Mouse (Mus musculus) intestine, embryonic 16.5 days (tissue): ENCODE measurements at regions not wholly inside any gene's neighbourhood (a gene's known extent, or its start where the extent isn't known, plus 50 kb on each side); places are given as distances from the start of the nearest gene placed in this dataset.

Experiments
- ATAC-seq: fragments of 200-750 bp; cut with Nextera tagmentation; 2 replicates; pipeline ENCODE4 v1.8.0; 2017; ENCODE audit warnings: moderate TSS enrichment, moderate library complexity
- H3K27ac ChIP-seq: fragments of 300-500 bp; sonication (generic); 2 replicates; pipeline ENCODE4 v1.5.1; 2014; ENCODE audit warnings: mild to moderate bottlenecking, low read length
- H3K27me3 ChIP-seq: fragments of 300-500 bp; sonication (generic); replicated peaks from 2 replicates; pipeline ENCODE4 v1.6.1; 2014; ENCODE audit warnings: low read length, control low read depth, mixed read lengths; ENCODE audit not compliant: control insufficient read depth, insufficient read depth
- H3K36me3 ChIP-seq: fragments of 300-500 bp; sonication (generic); 2 replicates; pipeline ENCODE4 v1.6.1; 2014; ENCODE audit warnings: low read length, control low read depth; ENCODE audit not compliant: control insufficient read depth, insufficient read depth
- H3K4me1 ChIP-seq: fragments of 300-500 bp; sonication (generic); 2 replicates; pipeline ENCODE4 v1.6.1; 2014; ENCODE audit warnings: low read length, control low read depth, mixed read lengths; ENCODE audit not compliant: control insufficient read depth, insufficient read depth
- H3K4me2 ChIP-seq: fragments of 300-500 bp; sonication (generic); 2 replicates; pipeline ENCODE4 v1.6.1; 2014; ENCODE audit warnings: low read depth, low read length, control low read depth
- H3K4me3 ChIP-seq: fragments of 300-500 bp; sonication (generic); 2 replicates; pipeline ENCODE4 v1.5.1; 2014; ENCODE audit warnings: mild to moderate bottlenecking, low read length
- H3K9ac ChIP-seq: fragments of 300-500 bp; sonication (generic); 2 replicates; pipeline ENCODE4 v1.6.1; 2014; ENCODE audit warnings: low read depth, low read length
- H3K9me3 ChIP-seq: fragments of 300-500 bp; sonication (generic); 2 replicates; pipeline ENCODE4 v1.6.1; 2016; ENCODE audit warnings: low read length, control low read depth; ENCODE audit not compliant: control insufficient read depth
- WGBS: fragments of 180-500 bp; shearing (Covaris S2); extraction: QIAGEN DNeasy Blood & Tissue Kit; methylation state at CpG from one replicate; pipeline ENCODE4 v1.1.7; 2014; 5-methylcytosine and 5-hydroxymethylcytosine counted together

DNA sequence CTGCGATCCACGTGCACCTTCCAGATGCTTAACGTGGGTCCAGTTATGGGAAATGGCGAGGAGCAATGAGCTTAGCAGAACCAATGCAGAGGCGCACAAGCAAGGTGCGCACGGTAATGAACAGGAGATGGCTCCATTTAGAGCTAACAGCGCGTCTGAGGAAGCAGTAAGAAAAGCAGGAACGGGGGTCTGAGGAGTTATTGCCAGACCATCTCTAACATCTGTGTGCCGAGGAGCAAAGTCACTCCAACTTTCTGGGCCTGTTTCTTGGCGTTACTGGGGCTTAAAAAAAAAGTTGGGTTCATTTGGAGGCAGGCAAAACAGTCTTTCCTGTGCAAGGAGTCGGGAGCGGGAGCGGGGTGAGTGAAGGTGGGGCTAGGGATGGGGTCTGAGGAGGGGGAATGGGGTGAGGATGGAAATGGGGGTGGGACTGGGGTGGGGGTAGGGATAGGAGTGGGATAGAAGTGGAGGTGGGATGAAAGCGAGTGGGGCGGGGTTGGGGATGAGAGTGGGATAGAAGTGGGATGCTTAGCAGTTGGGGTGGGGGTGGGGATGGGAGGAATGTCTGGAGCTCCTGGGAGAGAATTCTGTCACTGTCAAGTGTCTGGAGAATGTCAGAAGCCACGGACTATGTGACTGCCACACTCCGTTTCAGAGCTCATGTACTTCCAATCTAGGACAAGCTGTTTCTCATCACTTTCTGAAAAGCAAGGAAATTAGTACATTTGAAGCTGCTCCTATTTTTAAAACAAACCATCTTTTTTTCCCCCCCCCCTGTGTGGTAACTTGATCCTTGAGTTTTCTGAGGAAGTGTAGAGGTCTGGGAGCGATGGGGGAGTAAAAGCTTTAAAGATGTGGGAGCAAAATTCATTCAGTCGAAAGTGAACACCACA lies 225.6 kb upstream of the Ccdc122 start:
- Histone ChIP-seq H3K36me3 (no peaks in the 10 kb centered on the region), H3K4me2 (peak overlapping the region; percentile 13; the same call in 1 of the 2 replicates), H3K9me3 (0 out of 2 replicates have a peak, but pooled peaks cover 3% of the 10 kb centered on the region), H3K27ac (peak overlapping the region; percentile 62), H3K27me3 (no peaks in the 10 kb centered on the region), H3K9ac (no peak overlapping the region), H3K4me1 (peaks cover 4% of the 10 kb centered on the region; the same call in 1 of the 2 replicates), H3K4me3 (no peak overlapping the region)
- peak; percentile 72 for ATAC-seq
- WGBS = 35% methylated on average over 21 of the region's 21 CpGs

DNA sequence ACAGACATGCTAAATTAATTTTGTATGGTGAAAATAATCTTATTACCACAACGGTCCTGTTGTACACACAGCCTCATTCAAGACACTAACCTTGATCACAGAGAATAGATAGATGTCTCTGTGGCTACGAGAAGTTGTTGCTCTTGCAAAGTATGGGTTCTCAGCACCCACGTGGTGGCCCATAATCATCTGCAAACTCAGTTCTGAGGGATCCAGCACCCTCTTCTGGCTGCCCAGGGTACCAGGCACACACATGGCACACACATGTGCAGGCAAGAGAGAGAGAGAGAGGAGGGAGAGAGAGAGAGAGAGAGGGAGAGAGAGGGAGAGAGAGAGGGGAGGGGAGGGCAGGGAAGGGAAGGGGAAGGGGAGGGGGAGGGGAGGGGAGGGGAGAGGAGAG lies 226.5 kb upstream of the Ccdc122 start:
- 92% methylated on average over 3 of the region's 3 CpGs for whole genome bisulfite sequencing
- H3K27ac ChIP-seq = no peak overlapping the region

DNA sequence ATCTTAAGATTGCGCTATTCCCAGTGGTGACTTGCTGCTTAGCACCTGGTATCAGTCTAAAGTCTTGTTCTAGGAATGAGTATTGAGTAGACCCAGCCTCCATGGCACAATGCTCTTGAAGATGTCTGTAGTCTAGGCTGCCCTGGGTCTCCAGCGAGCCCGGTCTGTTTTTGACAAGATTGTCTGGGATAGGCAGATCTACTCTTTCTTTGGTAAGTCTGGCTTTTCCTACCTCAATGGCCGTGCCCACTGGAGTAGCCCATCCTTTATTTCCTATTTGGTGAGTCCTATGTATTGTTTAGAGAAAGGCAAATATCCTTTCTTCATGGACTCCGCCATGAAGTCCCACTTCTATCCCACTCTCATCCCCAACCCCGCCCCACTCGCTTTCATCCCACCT lies 227.2 kb upstream of the Ccdc122 start:
- H3K4me2 ChIP-seq = no peak overlapping the region
- H3K36me3 ChIP-seq = no peaks in the 10 kb centered on the region
- 0 out of 2 replicates have a peak, but pooled peaks cover 3% of the 10 kb centered on the region for H3K9me3 ChIP-seq
- no peak overlapping the region for H3K4me3 ChIP-seq
- no peak overlapping the region for H3K27ac ChIP-seq
- H3K27me3 ChIP-seq = no peaks in the 10 kb centered on the region
- no peak overlapping the region for H3K9ac ChIP-seq
- WGBS = 96% methylated on average over 7 of the region's 7 CpGs
- peaks cover 14% of the 10 kb centered on the region for H3K4me1 ChIP-seq
- ATAC-seq = no peak

More for the DNA sequence above, 226.5 kb upstream of the Ccdc122 start:
- no peak overlapping the region for H3K4me2 ChIP-seq
- no peak overlapping the region for H3K4me3 ChIP-seq
- peaks cover 8% of the 10 kb centered on the region; the same call in 1 of the 2 replicates for H3K4me1 ChIP-seq
- ATAC-seq = no peak
- no peak overlapping the region for H3K9ac ChIP-seq
- H3K27me3 ChIP-seq = no peaks in the 10 kb centered on the region
- H3K9me3 ChIP-seq = 0 out of 2 replicates have a peak, but pooled peaks cover 3% of the 10 kb centered on the region
- H3K36me3 ChIP-seq = no peaks in the 10 kb centered on the region

DNA sequence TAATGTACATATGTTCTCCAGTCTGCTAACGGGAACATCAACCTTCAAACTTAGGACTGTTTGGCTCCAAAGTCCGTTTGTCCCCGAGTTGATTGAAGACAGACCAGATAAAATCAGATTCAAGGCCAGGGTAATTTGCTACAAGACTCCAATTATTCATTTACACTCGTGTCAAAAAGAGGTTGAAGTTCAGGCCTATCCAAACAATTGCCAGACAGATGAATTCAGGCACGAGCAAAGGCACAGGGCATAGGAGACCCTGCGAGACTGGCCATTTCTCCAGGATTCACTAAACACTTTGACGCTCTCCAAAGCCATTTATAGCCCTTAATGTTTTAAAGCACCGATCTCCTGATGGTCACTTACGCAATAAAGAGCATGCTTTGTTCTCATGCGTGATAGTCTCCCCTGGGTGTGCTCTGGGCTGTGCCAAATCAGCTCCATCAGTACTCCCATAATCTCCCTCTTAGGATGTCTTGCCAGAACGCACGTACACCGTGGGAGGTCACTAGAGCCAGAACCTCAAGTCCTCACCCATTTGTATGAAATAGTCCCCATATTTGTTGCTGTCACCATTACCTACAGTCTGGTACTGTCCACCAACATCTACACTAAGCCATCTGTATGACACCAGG lies 231.3 kb upstream of the Ccdc122 start:
- Histone ChIP-seq H3K27ac (peak overlapping the region; percentile 83), H3K4me3 (no peak overlapping the region), H3K9ac (no peak overlapping the region), H3K4me1 (peaks cover 17% of the 10 kb centered on the region), H3K36me3 (no peaks in the 10 kb centered on the region), H3K9me3 (0 out of 2 replicates have a peak, but pooled peaks cover 3% of the 10 kb centered on the region), H3K27me3 (no peaks in the 10 kb centered on the region), H3K4me2 (no peak overlapping the region; the same call in 1 of the 2 replicates)
- ATAC-seq = peak; percentile 90
- 26% methylated on average over 13 of the region's 13 CpGs for WGBS

DNA sequence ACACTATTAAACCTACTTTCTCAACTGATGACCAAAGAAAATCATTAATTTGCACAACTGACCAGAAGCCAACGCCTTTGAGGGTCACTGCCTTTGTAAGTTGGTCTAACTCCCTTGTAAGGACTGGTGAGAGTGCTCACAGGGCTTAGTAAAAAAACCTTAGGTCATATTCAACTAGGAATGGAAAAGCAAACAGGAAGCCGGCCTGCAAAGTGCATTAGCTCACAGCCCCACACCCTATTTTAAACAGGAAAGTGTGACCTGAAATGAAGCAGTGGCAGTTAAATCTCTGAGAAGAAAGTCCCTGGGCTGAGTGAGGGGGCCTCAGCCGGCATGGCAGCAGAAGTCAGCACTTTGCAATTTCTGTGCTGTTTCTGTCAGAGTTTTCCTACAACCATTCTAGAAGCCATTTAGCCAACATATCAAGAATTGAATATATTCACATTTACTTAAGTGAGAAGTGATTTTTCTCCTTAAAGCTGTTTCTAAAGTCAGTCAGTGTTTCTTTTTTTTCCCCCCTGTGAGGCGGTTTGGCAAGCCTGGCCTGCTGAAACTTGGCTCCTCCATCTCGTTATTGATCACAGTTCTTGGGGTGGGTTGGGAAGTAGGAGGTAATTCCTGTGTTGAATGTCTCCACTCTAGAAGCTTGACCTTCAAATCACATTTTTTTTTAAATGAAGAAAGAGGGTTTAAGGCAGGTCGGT lies 232.0 kb upstream of the Ccdc122 start:
- Histone ChIP-seq H3K9me3 (0 out of 2 replicates have a peak, but pooled peaks cover 3% of the 10 kb centered on the region), H3K27ac (peak overlapping the region; percentile 83), H3K4me2 (no peak overlapping the region), H3K27me3 (no peaks in the 10 kb centered on the region), H3K4me3 (no peak overlapping the region), H3K4me1 (peaks cover 17% of the 10 kb centered on the region), H3K36me3 (no peaks in the 10 kb centered on the region), H3K9ac (peak overlapping the region; percentile 8; the same call in 1 of the 2 replicates)
- 25% methylated on average over 6 of the region's 6 CpGs for WGBS
- peak; percentile 20 for ATAC-seq

DNA sequence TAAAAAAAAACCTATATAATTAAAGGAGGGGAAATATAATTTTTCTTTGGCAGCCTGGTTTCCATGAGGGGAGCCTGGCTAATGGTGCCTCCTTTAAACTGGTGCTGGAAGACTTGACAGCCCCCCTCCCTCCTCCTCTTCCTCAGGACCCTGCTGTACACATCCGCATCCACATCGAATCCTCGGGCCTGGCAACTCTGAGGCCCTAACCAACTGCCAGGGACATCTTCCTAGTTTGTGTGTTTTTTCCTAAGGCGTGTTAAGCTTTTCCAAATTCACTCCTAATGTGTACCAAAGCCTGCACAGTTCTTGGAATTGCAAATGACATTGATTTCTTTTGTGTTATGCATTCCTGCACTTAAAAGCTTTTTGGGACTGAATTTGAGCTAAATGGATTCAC lies 236.4 kb upstream of the Ccdc122 start:
- WGBS = 64% methylated on average over 4 of the region's 4 CpGs
- Histone ChIP-seq H3K27me3 (no peaks in the 10 kb centered on the region), H3K9ac (no peak overlapping the region), H3K36me3 (no peaks in the 10 kb centered on the region), H3K9me3 (no peaks in the 10 kb centered on the region), H3K4me3 (no peak overlapping the region), H3K4me1 (peaks cover 18% of the 10 kb centered on the region), H3K4me2 (no peak overlapping the region), H3K27ac (no peak overlapping the region)
- no peak for ATAC-seq

DNA sequence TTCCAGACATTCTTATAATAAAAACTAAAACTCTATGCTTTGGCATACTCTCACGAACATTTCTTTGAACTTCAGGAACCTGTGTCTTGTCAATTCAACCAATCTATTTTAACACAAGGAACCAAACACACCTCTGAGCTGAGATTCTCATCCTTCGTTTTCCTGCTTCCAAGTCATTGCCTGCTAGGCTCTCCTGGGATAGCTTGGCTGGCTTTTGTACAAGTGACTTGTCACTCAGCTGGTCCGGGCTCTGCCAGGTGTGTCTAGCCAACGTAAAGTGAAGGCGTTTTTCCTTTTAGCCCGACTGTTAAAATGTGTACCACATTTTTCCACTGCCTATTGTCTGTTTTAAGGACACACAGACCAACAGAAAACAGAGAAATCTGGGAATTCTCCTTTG lies 236.8 kb upstream of the Ccdc122 start:
- H3K36me3 ChIP-seq = no peaks in the 10 kb centered on the region
- peaks cover 15% of the 10 kb centered on the region for H3K4me1 ChIP-seq
- no peaks in the 10 kb centered on the region for H3K27me3 ChIP-seq
- no peak overlapping the region for H3K4me2 ChIP-seq
- H3K9me3 ChIP-seq = no peaks in the 10 kb centered on the region
- 48% methylated on average over 6 of the region's 6 CpGs for WGBS
- H3K9ac ChIP-seq = no peak overlapping the region
- H3K4me3 ChIP-seq = no peak overlapping the region
- ATAC-seq = no peak
- H3K27ac ChIP-seq = no peak overlapping the region

DNA sequence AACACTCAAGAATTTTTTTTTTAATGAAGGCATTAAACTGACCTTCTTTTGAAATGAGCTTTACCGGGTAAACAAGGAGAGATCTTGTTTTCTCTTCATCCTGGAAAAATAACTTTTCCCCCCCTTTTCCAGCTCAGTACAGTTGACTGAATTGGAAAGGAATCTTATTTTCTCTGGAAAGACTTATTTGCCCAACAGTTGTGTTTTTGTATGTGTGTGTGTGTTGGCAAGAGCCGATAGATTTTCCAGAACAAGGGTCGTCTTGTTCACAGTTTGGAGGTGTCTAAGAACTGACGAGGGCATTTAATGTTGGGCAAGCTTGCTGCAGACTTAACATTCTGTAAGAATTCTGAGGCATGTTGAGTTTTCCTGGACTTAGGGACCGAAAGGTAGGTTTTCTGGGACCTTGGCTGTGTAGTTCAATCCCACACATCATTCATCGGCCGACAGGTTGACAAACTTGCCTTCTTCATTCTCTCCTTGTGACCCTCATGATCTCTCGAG lies 237.6 kb upstream of the Ccdc122 start:
- no peak for ATAC-seq
- no peak overlapping the region for H3K4me2 ChIP-seq
- H3K27ac ChIP-seq = no peak overlapping the region
- 80% methylated on average over 8 of the region's 8 CpGs for WGBS
- H3K27me3 ChIP-seq = no peaks in the 10 kb centered on the region
- no peak overlapping the region for H3K9ac ChIP-seq
- no peaks in the 10 kb centered on the region for H3K36me3 ChIP-seq
- H3K9me3 ChIP-seq = no peaks in the 10 kb centered on the region
- peaks cover 7% of the 10 kb centered on the region for H3K4me1 ChIP-seq
- H3K4me3 ChIP-seq = no peak overlapping the region

DNA sequence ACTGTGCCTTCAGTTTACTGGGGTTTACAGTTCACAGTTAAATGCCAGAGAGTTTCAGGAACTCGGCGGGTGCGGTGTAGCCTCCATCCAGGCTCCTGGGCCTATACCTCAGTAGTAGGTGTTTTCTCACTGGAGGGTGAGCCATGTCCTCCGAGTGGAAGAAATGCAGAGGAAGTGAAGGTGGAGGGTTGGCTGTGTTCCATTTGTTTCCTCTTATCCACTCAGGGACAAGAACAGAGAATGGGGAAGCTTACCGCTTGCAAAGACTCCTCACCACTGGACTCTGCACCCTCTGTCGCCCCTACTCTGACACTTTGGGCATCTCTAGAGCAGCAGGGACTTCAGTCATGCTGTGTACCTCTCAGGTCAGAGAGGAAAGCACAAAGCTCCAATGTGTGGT lies 238.1 kb upstream of the Ccdc122 start:
- H3K36me3 ChIP-seq = no peaks in the 10 kb centered on the region
- no peak overlapping the region for H3K27ac ChIP-seq
- no peaks in the 10 kb centered on the region for H3K27me3 ChIP-seq
- ATAC-seq = peak; percentile 30; the same call in 1 of the 2 replicates
- no peak overlapping the region for H3K4me2 ChIP-seq
- no peak overlapping the region for H3K9ac ChIP-seq
- H3K4me3 ChIP-seq = no peak overlapping the region
- H3K4me1 ChIP-seq = peaks cover 4% of the 10 kb centered on the region
- 72% methylated on average over 6 of the region's 6 CpGs for WGBS
- H3K9me3 ChIP-seq = no peaks in the 10 kb centered on the region
